Mouse (Mus musculus) kidney, postnatal 0 days (tissue): ENCODE measurements at regions not wholly inside any gene's neighbourhood (a gene's known extent, or its start where the extent isn't known, plus 50 kb on each side); places are given as distances from the start of the nearest gene placed in this dataset.

ENCODE experiments used
- ATAC-seq: fragments of 200-750 bp; cut with Nextera tagmentation; replicated peaks from 2 replicates; pipeline ENCODE4 v1.8.0; 2017; ENCODE audit warnings: low read depth, moderate number of reproducible peaks, moderate TSS enrichment, moderate library complexity; ENCODE audit not compliant: low FRiP score
- DNase-seq: peaks from one replicate; pipeline ENCODE4 v3.0.0-alpha.2; 2016; ENCODE audit warnings: low spot score
- H3K27ac ChIP-seq: fragments of 300-500 bp; sonication (generic); 2 replicates; pipeline ENCODE4 v1.5.1; 2014; ENCODE audit warnings: mild to moderate bottlenecking
- H3K27me3 ChIP-seq: fragments of 300-500 bp; sonication (generic); 2 replicates; pipeline ENCODE4 v1.6.1; 2014; ENCODE audit warnings: low read length, mixed read lengths; ENCODE audit not compliant: insufficient read depth
- H3K36me3 ChIP-seq: fragments of 300-500 bp; sonication (generic); 2 replicates; pipeline ENCODE4 v1.6.1; 2014; ENCODE audit warnings: low read length, mixed read lengths; ENCODE audit not compliant: insufficient read depth
- H3K4me1 ChIP-seq: fragments of 300-500 bp; sonication (generic); replicated peaks from 2 replicates; pipeline ENCODE4 v1.6.1; 2014; ENCODE audit warnings: antibody characterized with exemption, low read length, mixed read lengths; ENCODE audit not compliant: insufficient read depth
- H3K4me2 ChIP-seq: fragments of 300-500 bp; sonication (generic); 2 replicates; pipeline ENCODE4 v1.6.1; 2014; ENCODE audit warnings: mild to moderate bottlenecking, low read length, moderate library complexity, mixed read lengths
- H3K4me3 ChIP-seq: fragments of 300-500 bp; sonication (generic); replicated peaks from 2 replicates; pipeline ENCODE4 v1.5.1; 2014; ENCODE audit warnings: low read depth, low read length
- H3K9ac ChIP-seq: fragments of 300-500 bp; sonication (generic); 2 replicates; pipeline ENCODE4 v1.6.1; 2014; ENCODE audit warnings: low read depth, low read length
- H3K9me3 ChIP-seq: fragments of 300-500 bp; sonication (generic); replicated peaks from 2 replicates; pipeline ENCODE4 v1.6.1; 2016; ENCODE audit warnings: low read length, inconsistent platforms, mixed read lengths
- CTCF ChIP-seq: IDR thresholded peaks from 2 replicates; pipeline ENCODE4 v1.5.1; 2016; ENCODE audit warnings: antibody characterized with exemption, low read depth, mild to moderate bottlenecking, moderate library complexity
- WGBS: fragments of 180-500 bp; shearing (Covaris S2); extraction: QIAGEN DNeasy Blood & Tissue Kit; methylation state at CpG from one replicate; pipeline ENCODE4 v1.1.7; 2014; 5-methylcytosine and 5-hydroxymethylcytosine counted together

- Histone ChIP-seq H3K36me3 (no peaks in the 10 kb centered on the region), H3K9me3 (no peaks in the 10 kb centered on the region), H3K4me2 (no peak overlapping the region), H3K4me3 (no peak overlapping the region), H3K27ac (peak overlapping the region; percentile 93; the same call in 1 of the 2 replicates), H3K27me3 (no peaks in the 10 kb centered on the region), H3K4me1 (peaks cover 8% of the 10 kb centered on the region), H3K9ac (no peak overlapping the region)
- DNase-seq (no peak), ATAC-seq (0 out of 2 replicates have a peak, but pooled peaks have one; percentile 29)
- TF ChIP-seq CTCF: no peak
- WGBS: 72% methylated on average over 8 of the region's 8 CpGs
These were observed 56.3 kb upstream of the Cep85l start for GRCm38 (mm10) chr10:53436023-53436475.

GRCm38 (mm10) chr10:53435181-53435874 lies 55.6 kb upstream of the Cep85l start:
- Histone ChIP-seq H3K4me1 (peaks cover 8% of the 10 kb centered on the region), H3K4me2 (peak overlapping the region; percentile 34; the same call in 1 of the 2 replicates), H3K9ac (no peak overlapping the region), H3K9me3 (no peaks in the 10 kb centered on the region), H3K4me3 (no peak overlapping the region), H3K27ac (peak overlapping the region; percentile 93), H3K27me3 (no peaks in the 10 kb centered on the region), H3K36me3 (no peaks in the 10 kb centered on the region)
- ATAC-seq: peak; percentile 29; the same call in 1 of the 2 replicates
- WGBS: 35% methylated on average over 14 of the region's 14 CpGs
- TF ChIP-seq CTCF: no peak
- DNase-seq: peak; percentile 69

- Histone ChIP-seq H3K9me3 (no peaks in the 10 kb centered on the region), H3K27ac (peak overlapping the region; percentile 93), H3K36me3 (no peaks in the 10 kb centered on the region), H3K9ac (no peak overlapping the region), H3K4me2 (peak overlapping the region; percentile 34; the same call in 1 of the 2 replicates), H3K4me1 (peaks cover 8% of the 10 kb centered on the region), H3K4me3 (no peak overlapping the region), H3K27me3 (no peaks in the 10 kb centered on the region)
- ATAC-seq: peak; percentile 50
- no peak for TF ChIP-seq CTCF
- DNase-seq: peak; percentile 88
- 27% methylated on average over 13 of the region's 13 CpGs for WGBS
These were observed 54.8 kb upstream of the Cep85l start for GRCm38 (mm10) chr10:53434376-53435171.

- H3K36me3 ChIP-seq: no peaks in the 10 kb centered on the region
These were observed 53.0 kb upstream of the Cep85l start for GRCm38 (mm10) chr10:53432794-53433193.

GRCm38 (mm10) chr10:53429539-53430344 lies 50.0 kb upstream of the Cep85l start:
- Histone ChIP-seq H3K36me3 (no peaks in the 10 kb centered on the region), H3K27ac (no peak overlapping the region), H3K4me2 (no peak overlapping the region), H3K27me3 (no peaks in the 10 kb centered on the region), H3K9me3 (no peaks in the 10 kb centered on the region), H3K9ac (no peak overlapping the region), H3K4me3 (no peak overlapping the region), H3K4me1 (no peaks in the 10 kb centered on the region)
- WGBS: 50% methylated on average over 7 of the region's 7 CpGs
- ATAC-seq (no peak), DNase-seq (no peak)
- no peak for TF ChIP-seq CTCF

More at GRCm38 (mm10) chr10:53432794-53433193, 53.0 kb upstream of the Cep85l start:
- Histone ChIP-seq H3K27me3 (no peaks in the 10 kb centered on the region), H3K4me2 (no peak overlapping the region), H3K4me1 (peaks cover 8% of the 10 kb centered on the region), H3K9me3 (no peaks in the 10 kb centered on the region), H3K4me3 (no peak overlapping the region), H3K27ac (no peak overlapping the region), H3K9ac (no peak overlapping the region)
- DNase-seq (no peak), ATAC-seq (no peak)
- no peak for TF ChIP-seq CTCF
- WGBS: 82% methylated on average over 2 of the region's 2 CpGs
